Mouse (Mus musculus): ENCODE data around the gene Dscaml1. TPM values are rescaled to one million over a fixed set of nuclear protein-coding genes. Genes with fewer than 3 reads are reported as not detected.
"Not testable (repeated sequence)": the region's sequence is repeated elsewhere in the genome, so short reads cannot be mapped to it uniquely, and the experiment has no call there.

Gene Dscaml1
- total RNA-seq, 2 experiments from 2014 or later, result not detected

DNA sequence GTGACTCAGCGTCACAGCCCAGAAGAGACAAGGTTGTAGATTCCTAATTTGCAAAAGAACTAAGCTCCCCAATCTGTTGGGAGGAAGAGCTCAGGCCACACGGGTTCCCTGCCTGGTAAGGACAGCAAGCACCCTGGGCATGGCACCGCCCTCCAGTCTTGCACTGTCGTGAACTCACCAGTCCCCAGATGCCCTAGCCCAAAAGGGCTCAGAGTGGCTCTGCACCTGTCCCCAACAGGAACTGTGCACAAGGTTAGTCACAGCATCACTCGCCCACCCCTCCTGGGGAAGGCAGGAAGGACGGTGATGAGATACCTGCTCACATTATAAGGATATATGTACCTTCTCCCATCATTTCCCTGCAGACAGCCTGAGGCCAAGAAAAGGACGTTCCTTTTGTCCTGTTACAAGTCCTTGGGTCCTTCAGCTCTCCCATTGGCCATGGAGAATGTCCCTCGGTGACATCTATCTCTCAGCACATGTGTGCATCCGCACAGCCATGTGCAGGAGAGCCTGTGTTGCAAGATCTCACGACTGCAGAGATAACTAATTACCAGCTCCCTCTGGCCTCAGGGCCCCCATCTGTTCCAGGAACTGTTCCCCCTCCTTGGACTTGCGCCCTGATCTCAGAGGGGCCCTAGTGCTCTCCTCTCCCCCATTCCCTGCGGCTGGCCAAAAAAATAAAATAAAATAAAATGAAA is 312.7 kb downstream of the Dscaml1 start:
- intact Hi-C loops (cut with DNase I), result no loop called here
- H3K27ac ChIP-seq, result no peak overlapping the region
- H3K4me3 ChIP-seq, result no peak overlapping the region
- no peak for DNase-seq
- no peak for TF ChIP-seq CTCF (IDR thresholded peaks at IDR 0.05)

DNA sequence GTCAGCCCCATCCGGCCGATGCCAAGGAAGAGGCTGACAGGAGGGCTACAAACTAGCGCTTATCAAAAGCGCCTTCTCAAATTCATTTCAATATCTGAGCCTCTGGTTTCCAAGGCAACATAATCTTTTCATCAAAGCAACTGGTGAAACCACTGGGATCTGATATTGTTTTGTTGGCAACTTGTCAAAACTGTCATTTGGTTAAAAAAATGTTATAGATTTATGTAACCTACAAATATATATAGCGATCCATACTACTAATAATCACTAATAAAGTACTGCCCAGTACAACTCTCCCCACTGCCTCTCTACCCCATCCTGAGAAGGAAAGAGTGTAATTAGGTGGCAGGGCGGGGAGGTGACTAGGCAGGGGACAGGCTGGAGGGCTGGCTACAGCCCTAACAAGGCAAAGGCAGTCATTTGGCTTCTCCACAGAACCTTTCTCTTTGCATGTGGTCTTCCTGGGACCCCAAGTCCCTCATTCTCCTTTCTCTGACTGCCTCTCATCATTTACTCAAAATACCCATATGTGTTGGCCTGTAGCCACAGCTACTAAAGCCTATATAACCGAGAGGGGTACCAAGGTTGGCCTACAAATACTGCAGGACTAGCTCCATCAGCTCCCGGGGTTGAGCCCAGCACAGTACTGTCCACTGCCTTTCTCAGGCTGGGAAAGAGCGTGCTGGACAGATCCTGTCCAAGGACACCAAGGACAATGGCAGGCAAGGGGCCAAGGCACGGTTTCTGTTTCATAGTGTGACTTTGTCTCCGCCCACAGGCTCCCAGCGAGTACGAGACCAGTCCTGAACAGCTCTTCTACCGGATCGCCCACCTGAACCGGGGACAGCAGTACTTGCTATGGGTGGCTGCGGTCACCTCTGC is 313.5 kb downstream of the Dscaml1 start:
- intact Hi-C loops (cut with DNase I), result no loop called here
- Histone ChIP-seq H3K27ac (no peak overlapping the region), H3K4me3 (no peak overlapping the region)
- TF ChIP-seq CTCF (IDR thresholded peaks at IDR 0.05), result no peak
- peak; percentile 54 for DNase-seq

DNA sequence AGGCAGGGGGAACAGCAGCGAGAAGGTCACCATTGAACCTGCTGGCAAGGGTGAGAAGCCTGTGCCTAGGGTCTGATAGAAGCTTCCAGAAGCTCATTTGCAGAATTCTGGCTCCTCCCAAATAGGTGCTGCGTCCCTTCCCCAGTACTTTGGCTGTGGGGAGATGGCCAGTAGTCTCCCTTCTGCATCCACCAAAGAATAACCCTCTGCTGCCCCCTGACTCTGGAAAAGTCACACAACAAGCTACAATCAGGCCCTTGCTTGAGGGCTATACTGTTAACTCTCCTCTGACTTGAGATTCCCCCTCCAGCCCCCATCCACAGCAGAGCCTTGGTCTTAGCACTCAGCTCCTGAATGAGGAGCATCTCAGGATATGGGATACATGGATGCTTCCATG is 314.2 kb downstream of the Dscaml1 start:
- Histone ChIP-seq H3K4me3 (no peak overlapping the region), H3K27ac (no peak overlapping the region)
- DNase-seq, result no peak
- intact Hi-C loops (cut with DNase I), result no loop called here
- TF ChIP-seq CTCF (IDR thresholded peaks at IDR 0.05), result peak; percentile 45

DNA sequence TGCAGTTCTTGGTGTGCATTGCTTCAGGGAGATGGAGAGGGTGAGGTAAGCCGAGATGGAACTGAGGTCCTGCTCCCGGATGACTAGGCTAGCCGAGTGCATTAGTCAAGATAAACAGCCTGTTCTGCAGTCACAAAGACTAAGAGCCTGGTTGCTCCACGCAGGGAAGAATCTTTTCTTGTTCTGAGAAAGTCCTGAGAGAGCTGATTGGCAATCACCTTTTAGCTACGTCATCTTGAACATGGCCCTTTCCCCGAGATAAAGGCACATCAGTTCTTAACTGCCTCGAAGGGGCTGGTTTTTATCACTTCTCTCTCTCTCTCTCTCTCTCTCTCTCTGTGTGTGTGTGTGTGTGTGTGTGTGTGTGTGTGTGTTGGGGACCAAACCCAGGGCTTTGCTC is 319.0 kb downstream of the Dscaml1 start:
- no peak for TF ChIP-seq CTCF (IDR thresholded peaks at IDR 0.05)
- intact Hi-C loops (cut with DNase I), result no loop called here
- Histone ChIP-seq H3K4me3 (no peak overlapping the region), H3K27ac (no peak overlapping the region)
- DNase-seq, result no peak

DNA sequence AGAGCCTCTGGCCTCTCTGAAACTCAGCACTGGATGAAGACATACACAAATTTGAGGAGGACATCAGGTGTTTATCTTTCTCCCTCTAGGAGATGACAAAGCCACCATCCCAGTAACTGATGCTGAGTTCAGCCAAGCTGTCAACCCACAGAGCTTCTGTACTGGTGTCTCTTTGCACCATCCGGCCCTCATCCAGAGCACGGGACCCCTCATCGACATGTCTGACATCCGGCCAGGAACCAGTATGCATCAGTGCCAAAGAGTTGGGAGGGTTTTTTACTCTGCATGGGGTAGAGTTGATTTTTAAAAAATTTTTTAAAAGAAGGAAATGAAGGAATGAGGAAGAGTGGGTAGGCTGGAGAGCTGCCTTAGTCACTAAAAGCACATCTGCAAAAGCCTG is 323.5 kb downstream of the Dscaml1 start:
- Histone ChIP-seq H3K27ac (no peak overlapping the region), H3K4me3 (no peak overlapping the region)
- DNase-seq, result no peak
- no peak for TF ChIP-seq CTCF (IDR thresholded peaks at IDR 0.05)
- intact Hi-C loops (cut with DNase I), result loop anchor here (5.0 kb wide), 1 partner anchor 158 kb away; no protein-coding TSS in a partner anchor

DNA sequence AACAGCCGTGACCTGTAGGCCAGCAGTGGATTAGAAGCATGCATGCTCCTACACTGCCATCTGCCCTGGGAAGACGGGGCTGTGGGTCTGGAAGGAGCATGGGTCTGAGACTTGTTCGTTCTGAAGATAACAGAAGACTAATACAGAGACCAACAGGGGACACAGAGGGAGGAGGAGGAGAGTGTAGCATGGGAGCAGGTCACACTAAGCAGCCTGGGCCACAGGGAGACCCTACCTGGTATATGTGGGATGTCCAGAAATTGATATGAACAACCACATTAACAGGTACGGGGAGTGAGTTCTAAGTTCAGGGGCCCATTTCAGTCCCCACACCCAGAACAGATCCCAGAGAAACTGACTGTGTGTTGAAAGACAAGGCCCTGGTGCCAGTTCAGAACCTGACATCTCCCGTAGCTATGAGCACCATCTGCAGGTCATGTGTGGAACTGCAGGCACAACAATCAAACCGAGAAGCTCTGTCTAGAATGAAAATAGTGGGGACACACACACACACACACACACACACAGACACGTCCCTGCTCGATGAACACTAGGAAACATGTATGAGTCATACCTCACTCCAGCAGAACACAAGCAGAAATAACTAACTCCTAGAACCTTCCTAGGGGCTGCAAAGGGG is 328.1 kb downstream of the Dscaml1 start:
- H3K27ac ChIP-seq, result no peak overlapping the region
- H3K4me3 ChIP-seq, result no peak overlapping the region
- intact Hi-C loops (cut with DNase I), result loop anchor here (1.0 to 5.0 kb wide), 2 partner anchors 162 to 338 kb away; no protein-coding TSS in a partner anchor
- DNase-seq, result peak; percentile 61
- TF ChIP-seq CTCF (IDR thresholded peaks at IDR 0.05), result peak; percentile 85

DNA sequence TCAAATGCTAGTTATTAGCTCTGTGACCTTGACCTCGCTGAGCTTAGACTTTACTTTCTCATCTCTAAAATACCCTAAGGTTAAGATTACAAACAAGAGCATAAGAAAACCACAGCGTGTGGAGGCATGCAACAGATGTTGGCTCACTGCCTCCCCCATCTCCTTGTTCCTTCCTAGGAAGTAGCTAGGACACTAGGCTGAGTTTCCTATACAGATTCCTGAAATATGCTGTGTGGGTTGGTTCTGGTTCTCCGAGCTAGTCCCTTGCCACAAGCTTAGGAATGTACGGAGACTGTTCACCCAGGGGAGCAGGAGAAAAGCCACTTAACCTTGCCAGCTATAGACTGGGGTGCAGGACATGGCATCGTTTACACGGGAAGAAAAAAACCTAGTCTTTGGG is 339.8 kb downstream of the Dscaml1 start:
- TF ChIP-seq CTCF (IDR thresholded peaks at IDR 0.05), result no peak
- Histone ChIP-seq H3K27ac (no peak overlapping the region), H3K4me3 (no peak overlapping the region)
- intact Hi-C loops (cut with DNase I), result no loop called here
- no peak for DNase-seq

DNA sequence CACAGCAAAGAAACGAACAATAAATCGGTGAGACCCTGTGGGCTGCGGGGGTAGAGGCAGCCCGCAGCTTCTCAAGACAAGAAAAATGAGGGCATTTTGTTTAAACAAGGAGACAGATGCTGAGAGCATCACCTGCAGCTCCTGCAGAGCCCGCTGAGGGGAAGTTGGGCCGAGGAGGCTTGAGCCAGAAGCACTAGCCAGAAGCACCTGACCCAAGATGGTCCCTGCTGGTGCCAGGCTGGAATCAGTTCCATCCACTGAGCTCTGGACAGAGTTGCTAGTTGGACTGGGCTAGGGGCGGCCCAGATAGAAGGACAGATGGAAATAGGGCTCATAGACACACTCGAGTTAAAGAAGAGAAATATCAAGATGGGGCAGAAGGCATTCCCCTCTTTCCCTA is 340.7 kb downstream of the Dscaml1 start:
- Histone ChIP-seq H3K4me3 (no peak overlapping the region), H3K27ac (no peak overlapping the region)
- no peak for TF ChIP-seq CTCF (IDR thresholded peaks at IDR 0.05)
- intact Hi-C loops (cut with DNase I), result no loop called here
- no peak for DNase-seq

DNA sequence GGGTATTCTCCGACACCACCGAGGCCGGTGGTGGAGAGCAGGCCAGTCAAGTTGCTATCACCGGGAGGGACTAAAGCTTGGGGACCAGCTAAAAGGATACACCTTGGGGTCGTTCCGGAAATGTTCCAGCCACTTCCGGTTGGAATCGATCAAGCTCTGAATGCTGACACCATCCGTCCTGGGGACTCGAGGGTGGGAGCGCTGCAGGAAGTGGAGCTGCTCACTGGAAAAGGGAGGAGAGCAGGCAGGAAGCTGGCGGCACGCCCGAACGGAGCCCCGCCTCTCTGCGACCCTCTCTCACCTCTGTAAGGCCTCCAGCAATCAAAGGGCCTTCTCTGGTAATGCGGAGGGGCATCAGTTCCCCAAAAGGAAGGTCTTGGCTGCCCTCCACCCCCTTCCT is 342.0 kb downstream of the Dscaml1 start:
- no peak overlapping the region for H3K4me3 ChIP-seq
- intact Hi-C loops (cut with DNase I), result no loop called here
- TF ChIP-seq CTCF (IDR thresholded peaks at IDR 0.05), result no peak
- no peak for DNase-seq
- no peak overlapping the region for H3K27ac ChIP-seq

DNA sequence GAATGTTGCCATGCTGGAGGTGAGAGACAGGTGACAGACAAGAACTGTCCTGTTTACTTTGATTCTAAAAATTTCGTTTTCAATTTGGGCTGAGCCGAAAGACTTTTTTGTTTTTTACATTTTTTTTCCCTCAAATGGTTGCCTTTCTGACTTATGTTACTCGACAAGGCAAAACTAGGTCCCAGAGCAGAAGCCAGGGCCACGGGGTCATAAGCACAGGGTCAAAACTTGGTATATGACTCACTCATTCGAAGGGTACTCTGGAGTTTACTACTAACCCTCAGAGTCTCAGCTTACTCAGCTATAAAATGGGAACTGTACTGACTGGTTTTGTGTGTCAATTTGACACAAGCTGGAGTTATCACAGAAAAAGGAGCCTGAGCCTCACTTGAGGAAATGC is 343.2 kb downstream of the Dscaml1 start:
- no peak for DNase-seq
- no peak overlapping the region for H3K4me3 ChIP-seq
- no peak overlapping the region for H3K27ac ChIP-seq
- TF ChIP-seq CTCF (IDR thresholded peaks at IDR 0.05), result no peak
- intact Hi-C loops (cut with DNase I), result no loop called here

DNA sequence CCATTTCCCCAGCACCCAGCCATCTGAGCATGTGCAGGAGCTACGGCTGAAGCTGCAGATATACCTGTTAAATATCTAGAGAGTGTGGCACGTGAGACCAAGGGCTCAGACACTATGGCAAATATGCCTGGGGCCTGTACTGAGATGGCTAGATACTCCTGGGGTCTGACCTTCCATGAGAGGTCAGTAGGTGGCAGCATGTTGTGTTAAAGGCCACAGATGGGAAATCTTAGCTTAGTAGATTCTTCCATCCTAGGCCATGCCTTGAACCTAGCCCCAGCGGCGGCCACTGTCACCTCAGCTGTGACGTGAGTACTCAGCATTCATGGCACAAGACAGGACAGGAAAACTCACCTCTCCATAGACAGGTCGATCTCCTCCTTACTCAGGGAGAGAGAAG is 347.7 kb downstream of the Dscaml1 start:
- Histone ChIP-seq H3K4me3 (no peak overlapping the region), H3K27ac (no peak overlapping the region)
- DNase-seq, result no peak
- TF ChIP-seq CTCF (IDR thresholded peaks at IDR 0.05), result peak; percentile 26; the same call in 1 of the 2 replicates
- intact Hi-C loops (cut with DNase I), result no loop called here

DNA sequence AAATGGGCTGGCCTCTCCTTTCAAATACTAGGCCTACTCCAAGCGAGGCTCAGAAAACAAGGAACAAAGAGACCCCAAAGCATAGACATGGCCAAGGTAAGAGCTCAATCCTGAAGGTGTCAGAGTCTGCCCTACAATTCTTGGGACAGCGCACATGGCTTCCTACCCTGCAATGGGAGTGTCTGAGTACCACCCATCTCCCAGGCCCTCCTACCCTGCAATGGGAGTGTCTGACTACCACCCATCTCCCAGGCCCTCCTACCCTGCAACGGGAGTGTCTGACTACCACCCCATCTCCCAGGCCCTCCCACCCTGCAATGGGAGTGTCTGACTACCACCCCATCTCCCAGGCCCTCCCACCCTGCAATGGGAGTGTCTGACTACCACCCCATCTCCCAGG is 349.7 kb downstream of the Dscaml1 start:
- intact Hi-C loops (cut with DNase I), result not testable (repeated sequence)

DNA sequence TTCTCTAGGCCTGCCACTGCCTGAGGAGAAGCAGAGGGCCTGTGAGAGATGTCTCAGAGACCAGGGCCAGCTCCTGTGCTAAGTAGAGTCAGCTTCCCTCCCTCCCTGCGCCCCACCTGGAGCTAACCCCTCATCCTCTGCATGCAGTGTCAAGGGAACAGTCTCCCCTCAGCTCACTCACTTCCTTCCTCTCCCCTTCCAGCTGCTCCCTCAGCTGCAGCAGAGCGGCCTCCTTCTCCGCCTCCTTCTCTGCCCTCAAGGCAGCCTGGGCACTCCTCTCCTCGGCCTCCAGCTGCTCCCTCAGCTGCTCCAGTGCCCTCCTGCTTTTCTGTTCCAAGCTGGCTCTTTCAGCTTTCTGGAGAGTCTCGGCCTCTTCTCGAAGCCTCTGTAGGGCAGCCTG is 352.8 kb downstream of the Dscaml1 start:
- TF ChIP-seq CTCF (IDR thresholded peaks at IDR 0.05), result no peak
- DNase-seq, result no peak
- Histone ChIP-seq H3K4me3 (no peak overlapping the region), H3K27ac (no peak overlapping the region)
- intact Hi-C loops (cut with DNase I), result no loop called here

More for the DNA sequence above, 349.7 kb downstream of the Dscaml1 start:
- H3K4me3 ChIP-seq, DNase-seq, H3K27ac ChIP-seq: not testable (repeated sequence)
